Mouse (Mus musculus) G1E-ER4 (cell line): ENCODE results near the gene Usp36. TPM values are rescaled to one million over a fixed set of nuclear protein-coding genes. Genes with fewer than 3 reads are reported as not detected.

Experiments used
- GATA1 ChIP-seq: IDR thresholded peaks from one replicate; pipeline ENCODE4 v1.8.0; 2012; ENCODE audit warnings: low read length, inconsistent platforms
- polyA plus RNA-seq: library from polyadenylated mRNA; stranded (reverse); fragments of >175 nt; gene quantifications from 2 replicates; pipeline ENCODE4 v1.2.3, GENCODE M21; 2012

Usp36 gene
- polyA plus RNA-seq, 1 experiment = 56.9 TPM

DNA sequence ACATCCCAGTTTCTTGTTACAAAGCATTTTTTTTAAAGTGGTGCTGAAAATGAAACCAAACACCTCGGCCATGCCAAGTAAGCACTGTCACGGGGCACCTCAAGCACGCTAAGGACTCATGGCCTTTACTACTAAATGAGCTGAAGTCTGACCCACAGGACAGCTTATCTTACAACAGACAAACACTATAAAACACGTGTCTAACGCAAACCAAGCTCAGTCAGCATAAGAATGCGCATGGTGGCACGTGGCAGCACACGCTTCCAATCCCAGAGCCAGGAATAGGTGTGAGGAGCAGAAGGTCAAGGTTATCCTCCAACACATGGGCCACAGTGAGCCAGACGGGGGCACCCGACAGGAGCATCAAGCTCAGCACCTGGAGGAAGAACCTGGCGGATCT, 24.4 kb downstream of the Usp36 start:
- TF ChIP-seq GATA1 = no peak

DNA sequence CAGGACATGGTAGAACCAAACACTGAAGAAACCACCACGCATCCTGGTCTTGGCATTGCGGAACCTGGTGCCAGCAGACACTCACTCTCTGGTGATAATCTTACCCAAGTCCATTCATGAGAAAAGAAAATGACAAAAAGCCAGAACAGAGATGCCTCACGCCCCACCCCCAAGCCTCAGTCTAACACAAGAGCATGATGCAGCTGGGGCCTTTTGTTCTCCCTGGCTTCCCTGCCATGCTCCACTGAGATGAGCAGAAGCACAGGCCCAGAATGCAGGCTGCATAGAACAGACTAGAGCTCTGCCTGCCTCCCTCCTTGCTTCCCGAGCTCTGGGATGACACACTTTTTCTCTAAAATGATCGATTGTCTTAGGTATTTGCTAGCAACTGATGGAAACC, 26.9 kb downstream of the Usp36 start:
- TF ChIP-seq GATA1 = no peak

DNA sequence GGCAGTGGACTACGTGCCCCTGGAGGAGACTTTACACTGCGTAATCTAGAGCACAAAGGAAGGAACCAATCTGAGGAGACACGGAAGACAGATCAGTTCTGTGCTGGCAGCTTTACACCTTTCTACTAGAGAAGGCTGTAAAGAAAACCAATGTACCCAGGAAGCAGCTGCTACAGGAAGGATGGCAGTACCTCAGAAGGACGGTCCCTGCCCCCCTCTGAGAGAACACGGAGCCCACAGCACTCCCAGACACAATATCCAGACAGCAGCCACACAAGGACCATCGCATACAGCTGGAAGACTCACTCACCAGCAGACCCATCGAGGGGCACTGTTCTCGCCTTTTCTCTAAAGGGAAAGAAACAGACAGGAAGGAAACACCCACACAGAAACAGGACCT, 30.0 kb downstream of the Usp36 start:
- no peak for TF ChIP-seq GATA1

DNA sequence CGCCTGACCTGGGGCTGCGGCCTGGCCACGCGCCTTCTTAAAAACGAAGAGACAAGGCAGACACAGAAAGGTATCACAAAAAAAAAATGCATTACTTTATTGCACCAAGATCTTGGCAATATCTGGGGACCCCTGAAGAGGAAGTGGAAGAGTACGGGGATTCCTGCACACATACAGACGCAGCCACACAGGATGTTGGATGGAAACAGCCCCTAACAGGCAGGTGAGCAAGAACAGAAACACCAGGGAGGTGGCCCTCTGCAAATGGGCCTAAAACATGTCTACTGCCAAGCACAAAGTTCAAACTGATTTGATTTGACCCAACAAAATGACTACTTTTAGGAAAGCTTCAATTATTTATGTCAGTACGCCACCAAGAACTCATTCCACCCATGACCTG, 30.5 kb downstream of the Usp36 start:
- no peak for TF ChIP-seq GATA1

DNA sequence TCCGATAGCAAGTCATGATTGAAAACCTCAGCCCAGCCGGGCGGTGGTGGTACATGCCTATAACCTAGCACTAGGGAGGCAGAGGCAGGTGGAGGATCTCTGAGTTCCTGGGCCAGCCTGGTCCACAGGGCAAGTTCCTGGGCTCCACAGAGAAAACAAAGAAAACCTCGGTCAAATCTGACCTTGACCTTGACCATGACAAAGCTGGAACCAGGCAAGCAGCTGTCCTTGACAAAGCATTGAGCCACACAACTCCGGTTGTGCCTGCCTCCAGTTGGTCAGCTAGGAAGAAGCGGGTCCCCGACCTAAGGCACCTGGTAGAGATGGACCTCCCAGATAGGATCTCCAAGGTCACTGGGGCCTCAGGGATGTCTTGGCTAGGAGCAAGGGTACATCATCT, 33.7 kb downstream of the Usp36 start:
- TF ChIP-seq GATA1 = no peak

DNA sequence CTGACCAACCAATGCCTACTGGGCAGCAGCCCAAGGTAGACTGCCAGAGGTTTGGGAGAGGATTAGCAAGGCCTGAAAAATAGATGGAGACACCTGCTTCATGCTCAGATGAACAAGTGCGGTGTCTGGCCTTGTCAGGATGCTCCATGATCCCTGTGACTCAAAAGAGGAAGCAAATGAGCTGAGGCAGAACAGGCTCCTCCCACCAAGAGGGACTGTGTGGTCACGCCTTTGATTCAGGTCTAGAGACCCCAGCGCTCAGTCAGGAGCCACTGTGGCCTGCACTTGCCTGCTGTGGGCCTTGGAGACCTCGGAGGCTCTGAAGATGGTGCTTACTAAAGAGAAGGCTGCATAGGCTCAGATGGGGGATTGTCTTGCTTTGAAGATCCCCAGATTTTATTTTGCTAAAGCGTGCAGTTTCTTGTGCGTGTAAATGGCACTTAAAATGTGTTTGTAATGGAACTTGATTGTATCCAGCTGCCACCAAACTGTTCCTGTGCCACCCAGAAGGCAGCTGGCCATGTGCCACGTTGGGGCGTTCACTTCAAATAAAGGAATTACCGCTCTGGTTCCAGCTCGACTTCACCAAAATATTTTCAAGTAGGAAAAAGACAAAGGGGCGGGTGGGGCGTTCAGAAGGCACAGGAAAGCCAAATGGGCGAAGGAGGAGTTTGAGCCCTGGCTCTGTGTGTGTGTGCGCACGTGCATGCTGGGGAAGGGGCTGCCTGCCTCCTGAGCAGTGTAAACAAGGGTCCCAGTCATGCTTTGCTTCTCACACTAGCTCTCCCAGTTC, 35.7 kb downstream of the Usp36 start:
- TF ChIP-seq GATA1 = no peak

DNA sequence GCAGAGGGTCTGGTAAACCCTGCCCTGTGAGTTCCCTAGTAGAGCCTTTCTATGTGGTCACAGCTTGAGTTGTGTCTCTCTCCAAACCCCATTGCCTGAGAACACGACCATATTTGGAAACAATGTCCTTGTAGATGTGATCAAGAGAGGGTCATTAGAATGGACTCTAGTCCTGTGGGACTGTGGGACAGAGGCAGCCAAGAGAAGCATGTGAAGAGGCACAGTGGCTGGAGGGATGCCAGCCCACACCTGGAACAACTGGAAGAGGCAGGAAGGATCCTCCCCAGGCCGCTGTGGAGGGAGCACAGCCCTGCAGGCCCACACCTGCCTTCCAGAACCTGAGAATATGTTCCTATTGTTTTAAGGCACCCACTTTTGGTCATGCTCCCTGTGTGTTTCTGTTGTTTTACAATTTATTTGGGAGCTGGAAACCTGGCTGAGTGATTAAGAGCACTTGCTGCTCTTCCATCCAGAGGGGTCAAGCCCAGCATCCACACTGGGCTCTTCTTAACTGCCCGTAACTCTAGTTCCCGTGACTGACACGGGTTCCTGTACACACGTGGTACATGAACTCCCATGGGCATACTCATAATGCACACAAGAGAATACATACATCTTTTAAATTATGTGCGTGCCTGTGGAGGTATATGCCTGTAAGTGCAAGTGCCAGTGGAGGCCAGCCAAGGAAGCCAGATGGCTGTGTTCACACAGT, 36.4 kb downstream of the Usp36 start:
- no peak for TF ChIP-seq GATA1

DNA sequence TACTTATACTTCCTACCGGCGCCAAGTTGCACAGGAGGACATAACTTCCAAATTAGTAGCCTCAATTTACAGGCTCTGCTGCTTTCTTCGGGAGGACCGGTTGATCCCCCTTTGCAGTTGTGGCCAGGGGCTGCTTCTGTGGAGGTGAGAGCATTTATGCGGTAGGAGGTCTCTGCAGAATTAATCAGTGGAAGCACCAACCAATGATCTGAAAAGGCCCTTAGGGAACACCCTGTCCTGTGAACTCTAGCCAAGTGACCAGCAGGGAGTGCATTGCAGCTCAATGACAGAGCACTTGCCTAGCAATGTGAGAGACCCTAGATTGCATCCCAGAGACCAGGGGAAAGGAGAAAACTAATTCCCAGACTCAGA, 41.0 kb downstream of the Usp36 start:
- no peak for TF ChIP-seq GATA1

DNA sequence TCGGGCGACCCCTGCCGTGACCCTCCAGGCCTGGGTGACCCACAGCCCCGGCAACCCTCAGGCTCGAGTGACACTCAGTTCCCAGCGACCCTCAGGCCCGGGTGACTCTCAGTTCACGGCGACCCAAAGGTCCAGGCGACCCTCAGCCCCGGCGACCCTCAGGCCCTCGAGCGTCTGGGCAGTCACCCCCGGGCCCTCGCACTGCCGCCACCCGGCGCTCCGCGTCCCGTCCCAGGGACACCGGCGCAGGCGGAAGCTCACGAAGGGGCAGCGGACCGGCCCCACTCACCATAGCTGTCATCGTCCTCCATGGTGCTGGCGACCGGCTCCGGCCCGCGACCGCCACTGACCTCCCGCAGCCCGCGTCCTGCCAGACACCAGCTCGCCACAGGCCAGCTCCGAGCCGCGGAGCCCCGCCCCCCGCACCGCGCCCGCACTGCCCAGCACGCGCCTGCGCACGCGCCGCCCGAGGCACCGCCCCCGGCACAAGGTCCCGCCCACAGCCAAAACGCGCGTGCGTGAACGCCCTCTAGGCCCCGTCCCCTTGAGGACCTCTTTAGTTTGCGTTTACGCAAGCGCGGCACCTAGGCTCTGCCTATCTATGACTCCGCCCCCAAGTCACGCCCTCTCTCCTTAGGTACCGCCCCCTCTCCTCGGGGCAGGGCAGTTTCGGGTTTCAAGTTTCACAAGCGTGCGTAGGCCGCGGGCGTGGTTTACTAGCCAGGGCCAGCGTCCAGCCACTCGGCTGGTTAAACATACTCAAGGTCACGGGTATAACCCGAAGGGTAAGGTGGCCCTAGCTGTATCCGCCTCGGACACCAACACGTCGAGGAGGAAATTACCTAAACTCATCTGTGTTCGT, 41.7 kb downstream of the Usp36 start, which contains the start of gene Cyth1:
Cyth1 (minus strand) TSS at position 443 of the 862 bp plus-strand sequence.
- TF ChIP-seq GATA1 = no peak

DNA sequence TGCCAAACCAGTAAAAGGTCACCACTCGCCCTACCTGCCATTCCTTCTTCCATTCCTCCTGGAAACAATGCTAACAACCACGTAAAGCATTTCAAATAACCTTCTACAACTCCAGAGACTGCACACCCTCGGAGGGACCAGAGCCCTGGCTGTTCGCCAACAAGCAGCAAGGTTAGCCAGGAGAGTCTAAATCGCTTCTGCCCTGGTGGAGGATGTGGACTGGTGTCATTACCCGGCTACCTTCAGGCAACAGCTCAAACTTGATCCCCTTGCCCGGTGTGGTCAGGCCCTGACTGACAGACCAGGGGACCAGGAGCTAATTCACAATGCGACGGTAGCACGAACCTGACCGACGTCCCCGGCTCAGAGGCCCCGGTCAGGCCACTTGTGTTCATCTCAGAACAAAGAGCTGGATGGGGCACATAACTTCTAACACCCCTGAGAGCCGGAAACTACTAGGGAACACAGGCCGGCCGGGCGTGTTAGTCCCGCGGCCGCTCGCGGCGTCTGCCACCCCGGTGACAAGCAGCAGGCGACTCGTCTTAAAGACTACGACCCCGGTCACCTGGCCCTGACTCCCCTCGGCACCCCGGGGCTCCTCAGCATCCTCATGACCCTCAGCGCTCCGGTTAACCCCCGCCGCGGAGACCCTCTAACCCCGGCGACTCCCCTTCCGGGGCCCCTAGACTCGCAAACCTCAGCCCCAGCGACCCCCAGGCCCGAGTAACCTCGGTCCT, 42.5 kb downstream of the Usp36 start:
- no peak for TF ChIP-seq GATA1

DNA sequence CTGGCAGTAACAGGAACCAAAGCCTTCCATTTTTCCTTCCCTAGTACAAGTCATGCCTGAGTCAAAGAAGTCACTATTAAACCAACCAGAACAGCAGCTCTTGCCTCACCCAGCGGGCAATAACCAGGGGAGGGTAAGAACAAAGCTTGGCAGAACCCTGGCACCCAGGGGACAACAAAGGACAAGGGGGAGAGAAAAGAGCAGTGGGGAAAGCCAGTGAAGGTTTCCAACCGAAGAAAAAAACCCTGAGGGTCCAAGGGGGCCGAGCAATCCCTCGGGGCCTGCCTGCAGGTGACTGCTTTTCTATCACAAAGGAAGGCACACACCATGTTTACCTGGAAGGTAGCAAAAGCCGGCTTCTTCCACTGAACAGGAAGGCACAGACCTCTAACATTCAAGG, 43.3 kb downstream of the Usp36 start:
- no peak for TF ChIP-seq GATA1

DNA sequence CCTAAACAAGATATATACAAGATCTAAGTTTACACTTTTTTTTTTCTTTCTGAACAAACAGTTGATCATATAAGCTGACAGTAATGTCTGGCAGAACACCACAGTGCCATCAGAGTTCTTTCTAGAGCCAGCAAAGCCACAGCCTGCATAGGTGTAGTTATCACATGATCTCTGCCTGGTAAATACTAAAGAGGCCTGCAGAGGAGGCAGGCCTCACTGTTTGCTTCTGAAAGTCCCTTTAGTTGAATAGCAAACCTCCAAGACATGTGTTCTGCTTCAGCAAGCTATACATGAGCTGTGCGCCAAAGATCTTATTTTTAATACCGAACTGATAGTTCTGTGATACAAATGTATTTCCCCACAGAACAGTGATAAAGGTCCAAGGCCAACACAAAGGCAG, 44.9 kb downstream of the Usp36 start:
- no peak for TF ChIP-seq GATA1

DNA sequence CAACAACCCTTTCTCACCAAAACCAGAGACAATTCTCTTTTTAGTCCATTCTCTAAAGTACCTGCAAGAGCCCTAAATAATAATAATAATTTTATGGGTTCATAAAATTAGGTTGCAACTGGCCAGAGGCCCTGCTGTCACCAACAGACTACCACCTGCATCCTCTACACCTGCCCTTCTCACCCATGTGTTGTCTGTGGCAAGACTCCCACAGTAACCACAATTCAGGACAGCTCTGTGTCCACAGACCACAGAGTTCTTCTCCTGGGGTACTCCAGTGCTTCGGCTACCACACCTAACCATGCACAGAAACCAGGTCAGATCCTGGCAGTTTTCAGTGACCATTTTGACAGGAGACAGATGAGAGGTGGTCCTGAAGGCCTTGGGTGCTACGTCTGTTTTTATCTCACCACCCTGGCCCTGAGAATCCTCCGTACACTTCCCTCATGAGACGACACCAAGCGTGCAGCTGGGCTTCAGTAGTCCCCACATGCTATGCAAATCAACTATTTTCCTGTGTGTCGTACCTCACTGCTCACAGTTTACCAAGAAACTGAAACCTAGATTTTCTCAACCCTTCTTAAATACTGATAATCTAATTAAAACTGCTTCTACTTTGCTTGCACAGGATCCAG, 46.3 kb downstream of the Usp36 start:
- no peak for TF ChIP-seq GATA1

DNA sequence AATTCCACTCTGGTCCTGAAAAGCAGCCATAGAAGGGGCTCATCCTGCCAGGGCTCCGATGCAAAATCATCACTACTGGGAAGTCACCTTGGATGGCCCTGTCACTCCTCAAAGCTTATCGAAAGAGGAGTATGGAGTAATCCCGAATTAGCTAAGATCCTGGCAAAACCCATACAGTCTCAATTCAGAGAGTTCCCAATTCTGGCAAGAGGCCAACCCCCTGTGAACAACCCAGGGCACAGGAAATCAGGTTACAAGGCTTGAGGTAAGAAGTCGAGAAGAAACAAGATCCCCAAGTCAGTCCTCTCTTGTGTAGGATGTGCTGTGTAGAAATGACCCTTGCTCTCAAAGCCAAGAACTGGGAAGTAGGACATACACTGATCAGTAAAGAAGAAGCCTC, 47.5 kb downstream of the Usp36 start:
- no peak for TF ChIP-seq GATA1

DNA sequence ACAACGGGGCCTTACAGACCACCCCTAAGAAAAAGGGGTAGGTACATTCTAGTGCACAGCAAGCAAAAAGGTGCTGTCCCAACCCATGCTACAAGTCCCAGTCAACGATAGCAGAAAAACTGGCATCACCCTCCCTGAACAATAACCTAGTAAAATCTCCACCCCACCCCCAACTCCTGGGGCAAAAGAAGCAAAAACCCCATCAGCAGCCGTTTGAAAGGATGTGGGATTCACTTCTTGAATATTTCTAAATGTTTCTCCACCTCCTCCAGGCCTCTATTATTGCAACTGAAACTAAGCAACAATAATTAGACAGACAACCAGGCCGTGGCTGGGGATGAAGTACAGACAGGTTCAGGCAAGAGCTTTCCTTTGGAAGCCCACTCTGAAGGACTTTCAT, 49.7 kb downstream of the Usp36 start:
- TF ChIP-seq GATA1 = no peak
